Mouse (Mus musculus): ENCODE measurements around the gene Cd47. TPM values are rescaled to one million over a fixed set of nuclear protein-coding genes. Genes with fewer than 3 reads are reported as not detected.

The Cd47 gene
- polyA plus RNA-seq, 1 experiment from 2014 or later, result 192 TPM

- Histone ChIP-seq H3K4me2 (ENCODE audit: low read length) (no peak overlapping the region), H3K9ac (ENCODE audit: low read depth, low read length) (no peak overlapping the region), H3K4me3 (ENCODE audit: low read length) (no peak overlapping the region), H3K9me3 (ENCODE audit: control insufficient read depth, low read length) (no peaks in the 10 kb centered on the region), H3K27me3 (replicated peaks; ENCODE audit: control insufficient read depth, insufficient read depth, low read length) (no peaks in the 10 kb centered on the region), H3K27ac (ENCODE audit: low read depth, low read length) (no peak overlapping the region), H3K4me1 (ENCODE audit: control insufficient read depth, insufficient read depth, low read depth, low read length) (no peaks in the 10 kb centered on the region), H3K36me3 (ENCODE audit: control insufficient read depth, insufficient read depth, low read length) (no peaks in the 10 kb centered on the region)
- ATAC-seq, result no peak
These were observed 17.0 kb upstream of the Cd47 start for GRCm38 (mm10) chr16:49783369-49783768.

DNA sequence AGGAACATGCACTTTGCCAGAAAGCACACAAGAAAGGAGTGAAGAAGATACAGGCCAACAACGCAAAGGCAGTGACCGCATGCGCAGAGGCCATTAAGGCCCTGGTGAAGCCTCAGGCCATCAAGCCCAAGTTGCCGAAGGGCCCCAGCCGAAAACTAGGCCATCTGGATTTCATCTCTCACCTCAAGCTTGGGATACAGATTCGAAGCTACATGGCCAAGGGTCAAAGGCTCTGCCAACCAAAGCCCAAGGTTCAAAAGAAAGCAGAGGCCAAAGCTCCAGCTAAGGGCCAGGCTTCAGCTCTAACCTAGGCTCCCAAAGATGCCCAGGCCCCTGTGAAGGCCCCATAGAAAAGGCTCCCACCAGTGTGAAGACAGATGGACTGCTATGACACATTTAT lies 14.2 kb upstream of the Cd47 start:
- H3K4me2 ChIP-seq (ENCODE audit: low read length), result no peak overlapping the region
- 91% methylated on average over 6 of the region's 6 CpGs for WGBS
- no peak for ATAC-seq

DNA sequence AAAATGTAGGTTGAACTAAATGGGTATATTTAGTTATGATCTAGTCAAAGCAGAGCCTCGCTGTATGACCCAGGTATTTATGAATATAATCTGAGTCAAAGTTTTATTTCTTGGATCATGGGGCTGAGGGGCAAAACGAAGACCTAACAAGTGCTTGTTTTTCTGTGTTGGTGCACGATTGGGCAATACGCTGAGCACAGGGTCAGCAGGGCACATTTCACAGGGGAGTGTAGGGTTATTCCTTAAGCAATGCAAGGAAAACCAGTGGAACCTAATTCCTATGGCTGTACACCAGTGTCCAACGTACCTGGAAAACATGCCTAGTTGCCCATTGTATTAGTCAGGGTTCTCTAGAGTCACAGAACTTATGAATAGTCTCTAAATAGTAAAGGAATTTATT lies 12.6 kb upstream of the Cd47 start:
- WGBS, result 94% methylated on average over 5 of the region's 5 CpGs
- no peak overlapping the region for H3K4me3 ChIP-seq (ENCODE audit: low read length)

More for the DNA sequence above, 14.2 kb upstream of the Cd47 start:
- Histone ChIP-seq H3K36me3 (ENCODE audit: control insufficient read depth, insufficient read depth, low read length) (no peaks in the 10 kb centered on the region), H3K4me1 (ENCODE audit: control insufficient read depth, insufficient read depth, low read depth, low read length) (no peaks in the 10 kb centered on the region), H3K9ac (ENCODE audit: low read depth, low read length) (no peak overlapping the region), H3K27me3 (replicated peaks; ENCODE audit: control insufficient read depth, insufficient read depth, low read length) (no peaks in the 10 kb centered on the region), H3K27ac (ENCODE audit: low read depth, low read length) (no peak overlapping the region), H3K4me3 (ENCODE audit: low read length) (no peak overlapping the region), H3K9me3 (ENCODE audit: control insufficient read depth, low read length) (no peaks in the 10 kb centered on the region)

GRCm38 (mm10) chr16:49790575-49791465 lies 9.5 kb upstream of the Cd47 start:
- WGBS, result 76% methylated on average over 9 of the region's 9 CpGs
- no peak overlapping the region for H3K4me3 ChIP-seq (ENCODE audit: low read length)
- ATAC-seq, result no peak

More for the DNA sequence above, 12.6 kb upstream of the Cd47 start:
- Histone ChIP-seq H3K36me3 (ENCODE audit: control insufficient read depth, insufficient read depth, low read length) (no peaks in the 10 kb centered on the region), H3K27me3 (replicated peaks; ENCODE audit: control insufficient read depth, insufficient read depth, low read length) (no peaks in the 10 kb centered on the region), H3K4me1 (ENCODE audit: control insufficient read depth, insufficient read depth, low read depth, low read length) (no peaks in the 10 kb centered on the region), H3K9me3 (ENCODE audit: control insufficient read depth, low read length) (no peaks in the 10 kb centered on the region), H3K27ac (ENCODE audit: low read depth, low read length) (no peak overlapping the region), H3K9ac (ENCODE audit: low read depth, low read length) (no peak overlapping the region), H3K4me2 (ENCODE audit: low read length) (no peak overlapping the region)
- ATAC-seq, result no peak

DNA sequence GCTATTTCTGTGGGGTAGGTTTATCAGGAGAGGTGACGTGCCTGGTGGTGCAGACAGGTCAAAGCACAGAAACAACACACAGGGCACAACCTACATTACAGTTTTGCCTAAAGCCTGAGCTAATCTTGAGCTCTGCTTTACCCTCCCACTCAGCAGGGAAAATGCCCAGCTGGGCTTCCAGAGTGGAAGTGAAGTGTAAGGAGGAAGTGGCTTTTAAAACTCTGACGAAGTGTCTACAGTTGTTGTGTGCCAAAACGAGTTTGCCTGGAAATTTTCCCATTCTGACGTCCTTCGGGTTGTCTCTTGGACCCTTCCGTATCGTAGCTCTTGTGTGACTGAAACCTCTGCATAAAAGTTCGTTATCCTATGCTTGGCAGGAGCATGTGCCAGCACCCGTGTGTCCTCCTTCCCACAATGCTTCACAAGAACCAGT lies 7.9 kb upstream of the Cd47 start:
- Histone ChIP-seq H3K9me3 (ENCODE audit: control insufficient read depth, low read length) (no peaks in the 10 kb centered on the region), H3K27me3 (replicated peaks; ENCODE audit: control insufficient read depth, insufficient read depth, low read length) (no peaks in the 10 kb centered on the region), H3K27ac (ENCODE audit: low read depth, low read length) (no peak overlapping the region), H3K4me2 (ENCODE audit: low read length) (no peak overlapping the region), H3K9ac (ENCODE audit: low read depth, low read length) (no peak overlapping the region), H3K36me3 (ENCODE audit: control insufficient read depth, insufficient read depth, low read length) (no peaks in the 10 kb centered on the region), H3K4me3 (ENCODE audit: low read length) (no peak overlapping the region), H3K4me1 (ENCODE audit: control insufficient read depth, insufficient read depth, low read depth, low read length) (no peaks in the 10 kb centered on the region)
- ATAC-seq, result no peak
- WGBS, result 72% methylated on average over 9 of the region's 9 CpGs

More at GRCm38 (mm10) chr16:49790575-49791465, 9.5 kb upstream of the Cd47 start:
- Histone ChIP-seq H3K36me3 (ENCODE audit: control insufficient read depth, insufficient read depth, low read length) (no peaks in the 10 kb centered on the region), H3K9ac (ENCODE audit: low read depth, low read length) (no peak overlapping the region), H3K27ac (ENCODE audit: low read depth, low read length) (no peak overlapping the region), H3K4me2 (ENCODE audit: low read length) (no peak overlapping the region), H3K9me3 (ENCODE audit: control insufficient read depth, low read length) (no peaks in the 10 kb centered on the region), H3K27me3 (replicated peaks; ENCODE audit: control insufficient read depth, insufficient read depth, low read length) (no peaks in the 10 kb centered on the region), H3K4me1 (ENCODE audit: control insufficient read depth, insufficient read depth, low read depth, low read length) (no peaks in the 10 kb centered on the region)

DNA sequence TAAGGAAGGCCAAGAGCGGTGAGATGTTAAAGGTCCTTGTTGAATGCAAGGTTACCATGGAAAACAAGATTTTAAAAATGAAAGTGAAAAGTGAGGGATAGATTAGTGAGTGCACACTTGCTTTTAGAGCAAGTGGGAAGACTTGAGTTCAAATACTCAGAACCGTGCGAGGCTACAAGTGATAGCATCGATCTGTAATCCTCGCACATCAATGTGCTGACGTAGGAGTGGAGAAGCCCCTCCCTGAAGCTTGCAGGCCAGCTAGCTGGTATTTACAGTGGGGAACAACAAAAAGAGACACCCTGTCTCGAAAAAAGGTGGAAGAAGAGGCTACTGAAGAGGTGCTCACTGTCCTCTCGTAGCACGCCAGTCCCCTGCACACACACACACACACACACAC lies 6.7 kb upstream of the Cd47 start:
- Histone ChIP-seq H3K4me1 (ENCODE audit: control insufficient read depth, insufficient read depth, low read depth, low read length) (no peaks in the 10 kb centered on the region), H3K4me2 (ENCODE audit: low read length) (no peak overlapping the region), H3K36me3 (ENCODE audit: control insufficient read depth, insufficient read depth, low read length) (no peaks in the 10 kb centered on the region), H3K9ac (ENCODE audit: low read depth, low read length) (no peak overlapping the region), H3K27me3 (replicated peaks; ENCODE audit: control insufficient read depth, insufficient read depth, low read length) (no peaks in the 10 kb centered on the region), H3K27ac (ENCODE audit: low read depth, low read length) (no peak overlapping the region), H3K9me3 (ENCODE audit: control insufficient read depth, low read length) (no peaks in the 10 kb centered on the region), H3K4me3 (ENCODE audit: low read length) (no peak overlapping the region)
- ATAC-seq, result no peak
- 90% methylated on average over 9 of the region's 9 CpGs for WGBS

GRCm38 (mm10) chr16:49796271-49796670 lies 4.1 kb upstream of the Cd47 start:
- Histone ChIP-seq H3K4me1 (ENCODE audit: control insufficient read depth, insufficient read depth, low read depth, low read length) (no peaks in the 10 kb centered on the region), H3K9ac (ENCODE audit: low read depth, low read length) (no peak overlapping the region), H3K9me3 (ENCODE audit: control insufficient read depth, low read length) (no peaks in the 10 kb centered on the region), H3K4me3 (ENCODE audit: low read length) (no peak overlapping the region), H3K27ac (ENCODE audit: low read depth, low read length) (no peak overlapping the region), H3K27me3 (replicated peaks; ENCODE audit: control insufficient read depth, insufficient read depth, low read length) (no peaks in the 10 kb centered on the region), H3K36me3 (ENCODE audit: control insufficient read depth, insufficient read depth, low read length) (no peaks in the 10 kb centered on the region), H3K4me2 (ENCODE audit: low read length) (no peak overlapping the region)
- no peak for ATAC-seq
- WGBS, result 78% methylated on average over 2 of the region's 2 CpGs

DNA sequence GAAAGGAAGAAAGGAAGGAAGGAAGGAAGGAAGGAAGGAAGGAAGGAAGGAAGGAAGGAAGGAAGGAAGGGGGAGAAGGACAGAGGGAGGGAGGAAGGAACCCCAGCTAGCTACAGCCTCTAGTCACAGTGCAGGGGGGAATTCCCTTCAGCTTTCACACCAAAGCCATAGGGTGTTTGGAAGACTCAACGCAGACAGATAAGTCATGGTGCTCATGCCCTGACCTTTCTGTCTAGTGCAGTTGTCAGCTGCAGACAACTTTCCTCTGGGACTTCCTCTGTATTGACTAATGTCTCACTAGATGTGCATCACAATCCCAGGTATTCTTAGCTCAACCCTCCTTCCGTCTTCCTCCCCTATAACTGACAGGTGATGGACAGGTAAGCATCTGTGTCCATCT lies 3.4 kb upstream of the Cd47 start:
- Histone ChIP-seq H3K9me3 (ENCODE audit: control insufficient read depth, low read length) (no peaks in the 10 kb centered on the region), H3K4me2 (ENCODE audit: low read length) (no peak overlapping the region), H3K27me3 (replicated peaks; ENCODE audit: control insufficient read depth, insufficient read depth, low read length) (no peaks in the 10 kb centered on the region), H3K4me3 (ENCODE audit: low read length) (no peak overlapping the region), H3K36me3 (ENCODE audit: control insufficient read depth, insufficient read depth, low read length) (no peaks in the 10 kb centered on the region), H3K9ac (ENCODE audit: low read depth, low read length) (no peak overlapping the region), H3K4me1 (ENCODE audit: control insufficient read depth, insufficient read depth, low read depth, low read length) (no peaks in the 10 kb centered on the region), H3K27ac (ENCODE audit: low read depth, low read length) (no peak overlapping the region)
- ATAC-seq, result no peak
- WGBS, result 91% methylated on average over 2 of the region's 2 CpGs

DNA sequence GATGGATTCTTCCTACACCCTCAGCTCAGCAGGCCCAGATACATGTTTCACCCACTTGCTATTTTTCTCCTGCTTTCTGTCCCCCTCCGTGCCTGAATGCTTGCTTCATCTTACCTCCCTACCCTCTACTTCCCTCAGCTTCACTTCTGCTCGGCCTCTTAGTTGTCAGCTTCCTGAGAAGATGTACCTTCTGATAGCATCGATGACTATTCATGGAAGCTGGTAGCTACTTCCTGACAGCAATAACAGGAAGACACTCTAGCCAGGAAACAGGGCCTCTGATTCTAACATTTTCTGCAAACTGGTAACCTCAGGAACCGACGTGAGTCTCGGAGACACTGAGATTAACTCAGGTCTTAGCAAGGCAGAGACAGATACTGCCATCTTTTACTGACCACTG lies 1.5 kb upstream of the Cd47 start:
- H3K4me1 ChIP-seq (ENCODE audit: control insufficient read depth, insufficient read depth, low read depth, low read length), result peaks cover under 1% of the 10 kb centered on the region
- no peak for ATAC-seq
- H3K9me3 ChIP-seq (ENCODE audit: control insufficient read depth, low read length), result no peaks in the 10 kb centered on the region
- no peak overlapping the region for H3K4me3 ChIP-seq (ENCODE audit: low read length)
- H3K27ac ChIP-seq (ENCODE audit: low read depth, low read length), result no peak overlapping the region
- H3K9ac ChIP-seq (ENCODE audit: low read depth, low read length), result no peak overlapping the region
- no peaks in the 10 kb centered on the region for H3K36me3 ChIP-seq (ENCODE audit: control insufficient read depth, insufficient read depth, low read length)
- no peak overlapping the region for H3K4me2 ChIP-seq (ENCODE audit: low read length)
- no peaks in the 10 kb centered on the region for H3K27me3 ChIP-seq (replicated peaks; ENCODE audit: control insufficient read depth, insufficient read depth, low read length)
- WGBS, result 93% methylated on average over 6 of the region's 6 CpGs

All from hindbrain, embryonic 16.5 days (tissue).